ENCODE assay signal across 20 mouse cellular contexts in the genomic region with DNA sequence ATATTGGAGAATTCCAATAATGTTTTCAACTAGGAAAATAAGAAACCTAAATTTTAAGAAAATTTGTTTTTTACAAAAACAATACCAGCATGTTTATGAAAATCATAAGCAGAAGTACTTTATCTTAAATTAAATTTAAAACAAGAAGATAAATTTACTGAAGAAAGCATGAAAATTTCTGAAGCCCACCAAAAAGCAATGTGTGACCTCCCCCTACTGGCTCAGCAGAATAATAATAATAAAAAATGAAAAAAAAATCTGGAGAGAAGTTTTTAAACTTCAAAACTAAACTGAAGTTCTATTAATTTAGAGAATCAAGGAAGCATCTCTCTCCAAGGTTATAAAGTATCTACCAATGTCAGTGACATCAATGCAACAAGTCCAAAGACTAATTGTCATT.
DNase-seq lines count a peak whose midpoint lies in the region; ATAC-seq and TF ChIP-seq lines count a peak whose summit lies in the region.
"Had no signal": no experiment of that assay in that cellular context is flagged by ENCODE, and none has a peak within 500 bp of the region (broad histone marks: within the 10 kb centered on the region; RNA-seq: fewer than 3 reads in every experiment).

No protein-coding gene starts in this region.

- no peaks in the 10 kb centered on the region for H3K27me3 ChIP-seq in hindbrain, postnatal 0 days (ENCODE audit: insufficient read depth, low read length)
- no peaks in the 10 kb centered on the region for H3K27me3 ChIP-seq in hindbrain, embryonic 12.5 days
- H3K27me3 ChIP-seq in lung, embryonic 14.5 days (ENCODE audit: insufficient read depth, low read length) = no peaks in the 10 kb centered on the region
- H3K27me3 ChIP-seq: heart, embryonic 12.5 days; limb, embryonic 12.5 days had no signal

- peak; percentile 40 for TF ChIP-seq CTCF in hindbrain, postnatal 0 days (IDR thresholded peaks at IDR 0.05; ENCODE audit: low read depth)
- TF ChIP-seq CTCF in lung, embryonic 14.5 days (IDR thresholded peaks at IDR 0.05; ENCODE audit: low read depth) = peak; percentile 26; the same call in 1 of the 2 replicates

- no peak overlapping the region for H3K4me3 ChIP-seq in hindbrain, postnatal 0 days (ENCODE audit: low read length)
- no peak overlapping the region for H3K4me3 ChIP-seq in hindbrain, embryonic 12.5 days
- no peak overlapping the region for H3K4me3 ChIP-seq in lung, embryonic 14.5 days (ENCODE audit: low read depth, low read length)
- H3K4me3 ChIP-seq: forebrain, embryonic 10.5 days; heart, embryonic 12.5 days; hindbrain, embryonic 10.5 days; limb, embryonic 12.5 days had no signal

- H3K9ac ChIP-seq in hindbrain, postnatal 0 days (replicated peaks; ENCODE audit: low read length) = no peak overlapping the region
- no peak overlapping the region for H3K9ac ChIP-seq in hindbrain, embryonic 12.5 days
- no peak overlapping the region for H3K9ac ChIP-seq in lung, embryonic 14.5 days
- H3K9ac ChIP-seq: heart, embryonic 12.5 days; limb, embryonic 12.5 days had no signal

- ATAC-seq in hindbrain, postnatal 0 days = no peak
- no peak for ATAC-seq in hindbrain, embryonic 12.5 days (ENCODE audit: low FRiP score)
- no peak for ATAC-seq in lung, embryonic 14.5 days (ENCODE audit: insufficient read depth)

- H3K36me3 ChIP-seq in hindbrain, postnatal 0 days (ENCODE audit: insufficient read depth, low read length) = no peaks in the 10 kb centered on the region
- no peaks in the 10 kb centered on the region for H3K36me3 ChIP-seq in hindbrain, embryonic 12.5 days
- H3K36me3 ChIP-seq in lung, embryonic 14.5 days (ENCODE audit: insufficient read depth) = no peaks in the 10 kb centered on the region
- H3K36me3 ChIP-seq: forebrain, embryonic 10.5 days; heart, embryonic 12.5 days; hindbrain, embryonic 10.5 days; limb, embryonic 12.5 days had no signal

- H3K9me3 ChIP-seq in hindbrain, postnatal 0 days (ENCODE audit: low read length) = no peaks in the 10 kb centered on the region
- H3K9me3 ChIP-seq in hindbrain, embryonic 12.5 days (replicated peaks) = no peaks in the 10 kb centered on the region
- H3K9me3 ChIP-seq in lung, embryonic 14.5 days (ENCODE audit: low read depth, low read length) = no peaks in the 10 kb centered on the region
- H3K9me3 ChIP-seq: forebrain, embryonic 10.5 days; heart, embryonic 12.5 days; hindbrain, embryonic 10.5 days; limb, embryonic 12.5 days had no signal

- H3K27ac ChIP-seq in hindbrain, postnatal 0 days = no peak overlapping the region
- no peak overlapping the region for H3K27ac ChIP-seq in hindbrain, embryonic 12.5 days
- no peak overlapping the region for H3K27ac ChIP-seq in lung, embryonic 14.5 days (ENCODE audit: low read depth)
- H3K27ac ChIP-seq: forebrain, embryonic 10.5 days; hindbrain, embryonic 10.5 days; limb, embryonic 12.5 days; macrophage had no signal

- no peak overlapping the region for H3K4me2 ChIP-seq in hindbrain, postnatal 0 days (ENCODE audit: low read depth, low read length)
- H3K4me2 ChIP-seq in hindbrain, embryonic 12.5 days (replicated peaks) = no peak overlapping the region
- H3K4me2 ChIP-seq in lung, embryonic 14.5 days = no peak overlapping the region
- H3K4me2 ChIP-seq: heart, embryonic 12.5 days; limb, embryonic 12.5 days; liver, embryonic 11.5 days had no signal

- DNase-seq in hindbrain, postnatal 0 days (ENCODE audit: low spot score) = peak; percentile 35
- DNase-seq in lung, embryonic 14.5 days = peak; percentile 15
- DNase-seq in lung, postnatal 10 days = no peak
- DNase-seq in A20 (ENCODE audit: low read depth, low spot score) = peak; percentile 13
- DNase-seq in brain, adult 2 months (ENCODE audit: low read depth, low spot score) = peak; percentile 21
- no peak for DNase-seq in adrenal gland, postnatal 36 days
- DNase-seq: adrenal gland, postnatal 14 days; cerebellum, adult 11 months; cerebellum, adult 9-11 months; heart, postnatal 10 days; kidney, adult 18-20 months; lung, adult 2 months; thymus, postnatal 25 days had no signal

- H3K4me1 ChIP-seq in hindbrain, postnatal 0 days (ENCODE audit: insufficient read depth, low read length) = no peaks in the 10 kb centered on the region
- H3K4me1 ChIP-seq in hindbrain, embryonic 12.5 days = no peaks in the 10 kb centered on the region
- no peaks in the 10 kb centered on the region for H3K4me1 ChIP-seq in lung, embryonic 14.5 days (ENCODE audit: insufficient read depth)
- H3K4me1 ChIP-seq: forebrain, embryonic 10.5 days; heart, embryonic 12.5 days; hindbrain, embryonic 10.5 days; limb, embryonic 12.5 days had no signal

Comparison
In these comparisons a context has a peak if more than half of its experiments do, and no peak if none do; other contexts are left out.
1. DNase-seq: peak in hindbrain, postnatal 0 days (single experiment), lung, embryonic 14.5 days (single experiment), A20 (single experiment) and brain, adult 2 months (single experiment); none in lung, postnatal 10 days (single experiment) and adrenal gland, postnatal 36 days (0 of 2).